ENCODE assay signal across 33 mouse cellular contexts in genomic region chr2:71336209-71336608, GRCm38 (mm10). TPM values are rescaled to one million over a fixed set of nuclear protein-coding genes. Genes with fewer than 3 reads are reported as not detected.
DNase-seq lines count a peak whose midpoint lies in the region; ATAC-seq and TF ChIP-seq lines count a peak whose summit lies in the region.
"Had no signal": no experiment of that assay in that cellular context is flagged by ENCODE, and none has a peak within 500 bp of the region (broad histone marks: within the 10 kb centered on the region; RNA-seq: fewer than 3 reads in every experiment).

No protein-coding gene starts in this region.

- ATAC-seq in monocyte, adult 5-6 weeks (replicated peaks; ENCODE audit: insufficient number of reproducible peaks, low FRiP score, low TSS enrichment, poor library complexity, severe bottlenecking) = peak; percentile 45; the same call in 1 of the 2 replicates
- no peak for ATAC-seq in hindbrain, embryonic 14.5 days (ENCODE audit: low FRiP score)
- ATAC-seq: activated CD4-positive, CD25-positive, alpha-beta regulatory T cell, adult 4 months; CD4-positive, CD25-positive, alpha-beta regulatory T cell, adult 4 months; forebrain, postnatal 0 days; inflammation-experienced regulatory T-cells, adult 6 months; liver, embryonic 12.5 days; liver, postnatal 0 days had no signal

- peaks cover 5% of the 10 kb centered on the region for H3K79me2 ChIP-seq in MEL (ENCODE audit: control insufficient read depth, insufficient read depth, low read length, poor library complexity)

- TF ChIP-seq RAD21 in MEL (IDR thresholded peaks at IDR 0.05; ENCODE audit: low read depth, low read length) = no peak

- H3K27me3 ChIP-seq in E14TG2a.4 (ENCODE audit: insufficient read depth, low read length) (no peaks in the 10 kb centered on the region), MEL (ENCODE audit: control insufficient read depth in 1 of 2, insufficient read depth in 2 of 2, low read length in 2 of 2) (no peaks in the 10 kb centered on the region)
- H3K27me3 ChIP-seq in hindbrain, embryonic 14.5 days (ENCODE audit: control insufficient read depth, insufficient read depth, low read length) = no peaks in the 10 kb centered on the region
- H3K27me3 ChIP-seq: embryonic facial prominence, embryonic 12.5 days; heart, embryonic 12.5 days; hindbrain, embryonic 15.5 days; kidney, embryonic 15.5 days; liver, embryonic 12.5 days; neural tube, embryonic 15.5 days had no signal

- H3K4me1 ChIP-seq in E14TG2a.4 (replicated peaks; ENCODE audit: low read depth, low read length) = peaks cover 67% of the 10 kb centered on the region
- peaks cover 15 to 22% of the 10 kb centered on the region in 2 experiments for H3K4me1 ChIP-seq in MEL (ENCODE audit: control insufficient read depth in 1 of 2, insufficient read depth in 2 of 2, low read length in 2 of 2)
- H3K4me1 ChIP-seq in hindbrain, embryonic 14.5 days (replicated peaks; ENCODE audit: control insufficient read depth, insufficient read depth, low read length) = no peaks in the 10 kb centered on the region
- H3K4me1 ChIP-seq: embryonic facial prominence, embryonic 12.5 days; forebrain, embryonic 10.5 days; hindbrain, embryonic 15.5 days; kidney, embryonic 15.5 days; neural tube, embryonic 15.5 days had no signal

- no peak for TF ChIP-seq EP300 in MEL (IDR thresholded peaks at IDR 0.05; ENCODE audit: low read depth in 1 of 2, low read length in 2 of 2)

- WGBS in hindbrain, embryonic 14.5 days = 83% methylated on average over 5 of the region's 6 CpGs

- H3K9me3 ChIP-seq in E14TG2a.4 (ENCODE audit: low read length) (no peaks in the 10 kb centered on the region), MEL (replicated peaks; ENCODE audit: insufficient read depth, low read length) (no peaks in the 10 kb centered on the region)
- H3K9me3 ChIP-seq in hindbrain, embryonic 14.5 days (ENCODE audit: control insufficient read depth, low read length) = no peaks in the 10 kb centered on the region
- H3K9me3 ChIP-seq: embryonic facial prominence, embryonic 12.5 days; forebrain, embryonic 10.5 days; heart, embryonic 12.5 days; hindbrain, embryonic 15.5 days; kidney, embryonic 15.5 days; liver, embryonic 12.5 days; neural tube, embryonic 15.5 days had no signal

- H3K4me3 ChIP-seq in E14TG2a.4 (replicated peaks; ENCODE audit: low read length) (peak overlapping the region; percentile 30; the same call in 1 of the 2 replicates), MEL (ENCODE audit: control insufficient read depth in 1 of 2, insufficient read depth in 1 of 2, low read depth in 2 of 2, low read length in 2 of 2) (no peak overlapping the region)
- no peak overlapping the region for H3K4me3 ChIP-seq in hindbrain, embryonic 14.5 days (replicated peaks; ENCODE audit: low read length)
- H3K4me3 ChIP-seq: embryonic facial prominence, embryonic 12.5 days; forebrain, embryonic 10.5 days; heart, adult 2 months; heart, embryonic 12.5 days; hindbrain, embryonic 15.5 days; kidney, embryonic 15.5 days; layer of hippocampus, adult 2 months; left cerebral cortex, adult 2 months; liver, embryonic 12.5 days; neural tube, embryonic 15.5 days had no signal

- H3K27ac ChIP-seq in MEL (ENCODE audit: control insufficient read depth, low read depth, low read length) = peak overlapping the region; percentile 95; the same call in 1 of the 2 replicates
- H3K27ac ChIP-seq in hindbrain, embryonic 14.5 days = no peak overlapping the region
- H3K27ac ChIP-seq: embryonic facial prominence, embryonic 12.5 days; forebrain, embryonic 10.5 days; heart, adult 2 months; hindbrain, embryonic 15.5 days; kidney, embryonic 15.5 days; layer of hippocampus, adult 2 months; left cerebral cortex, adult 2 months; liver, embryonic 12.5 days; neural tube, embryonic 15.5 days had no signal

- H3K4me2 ChIP-seq in hindbrain, embryonic 14.5 days (replicated peaks) = no peak overlapping the region
- H3K4me2 ChIP-seq: embryonic facial prominence, embryonic 12.5 days; heart, embryonic 12.5 days; hindbrain, embryonic 15.5 days; kidney, embryonic 15.5 days; liver, embryonic 12.5 days; neural tube, embryonic 15.5 days had no signal

- no peak for DNase-seq in MEL (ENCODE audit: low read depth, low spot score)
- peak; percentile 70 for DNase-seq in fat pad, adult 2 months (ENCODE audit: extremely low read depth, low read depth, low spot score)
- DNase-seq in hindbrain, embryonic 14.5 days (ENCODE audit: low spot score) = no peak
- no peak for DNase-seq in right cerebral cortex, adult 18-20 months
- no peak for DNase-seq in frontal cortex, postnatal 25 days (ENCODE audit: low spot score in 2 of 2)
- DNase-seq: cerebellum, adult 11 months; cerebellum, adult 9-10 months; cerebellum, postnatal 36 days; embryo, embryonic 11 days; forebrain, postnatal 0 days; gastrocnemius, postnatal 14 days; heart, adult 2 months; kidney, adult 18-20 months; left cerebral cortex, postnatal 4 days; liver, postnatal 0 days; lung, postnatal 4 days; midbrain, embryonic 14.5 days; spleen, adult 18-20 months; thymus, postnatal 25 days had no signal

- TF ChIP-seq CTCF in E14TG2a.4 (conservative IDR thresholded peaks at IDR 0.05; ENCODE audit: low read length) (no peak), MEL (IDR thresholded peaks at IDR 0.05 in 2 of 3, conservative IDR thresholded peaks at IDR 0.05 in 1 of 3; ENCODE audit: control insufficient read depth in 1 of 3, insufficient read depth in 1 of 3, low read depth in 2 of 3, low read length in 3 of 3, poor library complexity in 1 of 3, severe bottlenecking in 1 of 3) (no peak)

- H3K36me3 ChIP-seq in E14TG2a.4 (ENCODE audit: insufficient read depth, low read length) (peaks cover 14% of the 10 kb centered on the region), MEL (ENCODE audit: control insufficient read depth in 1 of 2, insufficient read depth in 2 of 2, low read length in 2 of 2) (peaks cover 2 to 29% of the 10 kb centered on the region in 2 experiments; a peak in 2 of 4 replicates)
- H3K36me3 ChIP-seq in hindbrain, embryonic 14.5 days (replicated peaks; ENCODE audit: control insufficient read depth, insufficient read depth) = peaks cover 24% of the 10 kb centered on the region

- no peak for TF ChIP-seq POLR2A in MEL (IDR thresholded peaks at IDR 0.05; ENCODE audit: control insufficient read depth in 1 of 2, insufficient read depth in 1 of 2, low read depth in 1 of 2, low read length in 2 of 2, poor library complexity in 1 of 2)

- H3K9ac ChIP-seq in MEL (ENCODE audit: control insufficient read depth, low read depth, low read length, poor library complexity, severe bottlenecking) = no peak overlapping the region
- H3K9ac ChIP-seq in hindbrain, embryonic 14.5 days = no peak overlapping the region
- H3K9ac ChIP-seq: embryonic facial prominence, embryonic 12.5 days; forebrain, postnatal 0 days; heart, embryonic 12.5 days; hindbrain, embryonic 15.5 days; kidney, embryonic 15.5 days; liver, embryonic 12.5 days; liver, postnatal 0 days; neural tube, embryonic 15.5 days had no signal

TF ChIP-seq in MEL, 35 proteins besides CTCF, POLR2A, EP300 and RAD21:
- no peak for TF ChIP-seq ZKSCAN1 (IDR thresholded peaks at IDR 0.05; ENCODE audit: low read depth, low read length)
- TF ChIP-seq CHD2 (IDR thresholded peaks at IDR 0.05; ENCODE audit: low read length) = no peak
- no peak for TF ChIP-seq ETS1 (IDR thresholded peaks at IDR 0.05; ENCODE audit: low read depth, low read length)
- TF ChIP-seq NELFE (IDR thresholded peaks at IDR 0.05; ENCODE audit: low read depth, low read length) = no peak
- TF ChIP-seq CHD1 (IDR thresholded peaks at IDR 0.05; ENCODE audit: low read depth, low read length) = no peak
- TF ChIP-seq ELF1 (IDR thresholded peaks at IDR 0.05; ENCODE audit: low read depth, low read length) = no peak
- no peak for TF ChIP-seq SMC3 (IDR thresholded peaks at IDR 0.05; ENCODE audit: low read depth, low read length)
- no peak for TF ChIP-seq POLR2AphosphoS2 (IDR thresholded peaks at IDR 0.05; ENCODE audit: low read length)
- TF ChIP-seq BHLHE40 (IDR thresholded peaks at IDR 0.05; ENCODE audit: borderline replicate concordance, low read depth, low read length) = no peak
- no peak for TF ChIP-seq RCOR1 (IDR thresholded peaks at IDR 0.05; ENCODE audit: low read depth, low read length)
- TF ChIP-seq USF2 (IDR thresholded peaks at IDR 0.05; ENCODE audit: borderline replicate concordance in 1 of 2, insufficient read depth in 1 of 2, low read depth in 1 of 2, low read length in 2 of 2) = no peak
- TF ChIP-seq MYB (IDR thresholded peaks at IDR 0.05; ENCODE audit: low read depth, low read length) = no peak
- no peak for TF ChIP-seq UBTF (IDR thresholded peaks at IDR 0.05; ENCODE audit: borderline replicate concordance, insufficient read depth, low read depth, low read length)
- TF ChIP-seq GATA1 (IDR thresholded peaks at IDR 0.05; ENCODE audit: low read depth, low read length) = no peak
TF ChIP-seq in MEL: peak in this region for 0.

RNA-seq across cellular contexts. Expression of gene Slc25a12, which starts 31.3 kb away (rescaled TPM):
- 63.2 and 67.4 TPM in 2 replicates for total RNA-seq in MEL (2012; rRNA removed)
- polyA plus RNA-seq in MEL (2012; ENCODE audit: insufficient read depth in 1 of 2, insufficient read length in 2 of 2, low read depth in 1 of 2, low replicate concordance in 2 of 2, missing spikeins in 1 of 2) = 10 to 100 TPM in 1 of 2 experiments, not detected in 1; 98.6 TPM
- total RNA-seq in monocyte, adult 5-6 weeks (2017) = 29.7 to 68.1 TPM (median 37.1 TPM) in 3 replicates
- 108 and 122 TPM in 2 replicates for polyA plus RNA-seq in hindbrain, embryonic 14.5 days (2014; fragmentation: Nextera tagmentation; extraction: Ambion mirVana)

RNA-seq across cellular contexts. Expression of gene Hat1, which starts 52.5 kb away (rescaled TPM):
- 167 and 190 TPM in 2 replicates for total RNA-seq in MEL (2012; rRNA removed)
- polyA plus RNA-seq in MEL (2012; ENCODE audit: insufficient read depth in 1 of 2, insufficient read length in 2 of 2, low read depth in 1 of 2, low replicate concordance in 2 of 2, missing spikeins in 1 of 2) = 100 to 1,000 TPM in 1 of 2 experiments, not detected in 1; 167 TPM
- total RNA-seq in monocyte, adult 5-6 weeks (2017) = 67.0 to 78.5 TPM (median 73.6 TPM) in 3 replicates
- polyA plus RNA-seq in hindbrain, embryonic 14.5 days (2014; fragmentation: Nextera tagmentation; extraction: Ambion mirVana) = 50.6 and 52.7 TPM in 2 replicates
